Mouse (Mus musculus): ENCODE results near the gene Zfp626. TPM values are rescaled to one million over a fixed set of nuclear protein-coding genes. Genes with fewer than 3 reads are reported as not detected.
"Not testable (repeated sequence)": the region's sequence is repeated elsewhere in the genome, so short reads cannot be mapped to it uniquely, and the experiment has no call there.

Zfp626 gene
- polyA plus RNA-seq, 1 experiment, result 6.3 TPM

DNA sequence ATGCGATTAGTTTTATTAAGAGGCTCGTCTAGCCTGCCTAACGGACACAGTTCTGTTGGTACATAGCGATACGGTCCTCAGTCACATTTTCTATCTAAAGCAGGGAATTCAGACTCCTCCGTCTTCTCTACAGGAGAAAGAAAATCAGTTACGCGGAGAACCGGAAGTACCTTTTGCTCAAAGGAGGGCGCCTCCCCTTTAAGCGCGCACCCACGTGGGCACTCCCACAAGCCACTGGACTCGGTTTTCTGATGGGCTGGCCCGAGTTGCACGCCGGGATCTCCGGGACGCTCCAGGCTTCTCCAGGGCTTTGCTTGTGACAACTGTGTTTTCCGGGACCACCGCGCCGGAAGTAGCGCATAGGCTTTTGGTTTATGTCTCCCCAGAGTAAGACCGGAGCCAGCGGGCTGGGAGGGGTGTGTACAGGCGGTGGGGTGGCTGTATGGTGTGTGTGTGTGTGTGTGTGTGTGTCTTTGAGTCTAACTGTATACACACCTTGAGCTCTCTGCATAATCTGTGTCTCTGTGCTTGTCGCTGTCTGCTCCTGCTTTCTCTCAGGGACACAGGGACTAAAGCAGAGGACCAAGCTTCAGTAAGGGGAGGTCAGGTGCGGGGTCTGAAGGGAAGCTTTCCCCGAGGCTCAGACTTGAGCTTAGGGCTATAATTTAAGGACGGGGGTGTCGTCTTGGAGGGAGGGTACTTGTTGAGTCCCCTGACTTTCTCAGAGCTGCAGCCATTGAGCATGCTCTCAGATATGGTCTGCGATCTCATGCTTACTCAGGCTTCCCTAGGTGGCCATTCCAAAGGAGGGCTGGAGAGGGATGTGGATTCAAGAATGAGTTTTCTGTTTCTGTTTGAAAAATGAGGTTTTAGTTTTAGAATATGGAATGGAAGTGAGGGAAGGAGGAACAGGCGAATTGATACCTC is 31.6 kb downstream of the Zfp626 start, which contains the start of gene Zfp59:
Zfp59 (plus strand) TSS at position 285 of the 927 bp plus-strand sequence.
- no peaks in the 10 kb centered on the region for H3K36me3 ChIP-seq (ENCODE audit: control insufficient read depth, insufficient read depth, low read length)
- peak; percentile 64; the same call in 1 of the 2 replicates for TF ChIP-seq POLR2A (IDR thresholded peaks at IDR 0.05; ENCODE audit: control insufficient read depth, low read depth, low read length)
- no peak for TF ChIP-seq CTCF (IDR thresholded peaks at IDR 0.05; ENCODE audit: control insufficient read depth, insufficient read depth, insufficient replicate concordance, low read depth, low read length)

DNA sequence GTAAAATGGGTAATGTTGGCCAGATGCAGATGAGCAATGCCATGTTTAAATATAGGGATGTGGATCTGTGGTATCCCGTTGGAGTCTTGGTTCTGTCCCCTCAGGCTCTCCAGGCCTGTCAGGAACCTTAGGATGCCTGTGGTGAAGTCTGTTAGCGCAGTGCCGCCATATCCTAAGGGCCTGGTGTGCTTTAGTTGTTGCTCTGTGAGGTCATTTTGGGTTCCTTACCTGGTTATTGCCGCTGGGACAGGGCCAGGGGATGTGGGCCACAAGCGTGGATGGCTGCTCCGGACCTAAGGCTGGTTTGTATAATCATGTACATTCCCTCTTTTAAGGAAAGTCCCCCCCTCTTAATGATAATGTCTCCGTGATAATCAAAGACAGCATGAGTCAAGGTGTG is 32.6 kb downstream of the Zfp626 start:
- H3K36me3 ChIP-seq (ENCODE audit: control insufficient read depth, insufficient read depth, low read length), result no peaks in the 10 kb centered on the region
- H3K27ac ChIP-seq (ENCODE audit: control insufficient read depth, insufficient read depth, low read depth, low read length), result no peak overlapping the region
- TF ChIP-seq POLR2A (IDR thresholded peaks at IDR 0.05; ENCODE audit: control insufficient read depth, low read depth, low read length), result no peak
- TF ChIP-seq CTCF (IDR thresholded peaks at IDR 0.05; ENCODE audit: control insufficient read depth, insufficient read depth, insufficient replicate concordance, low read depth, low read length), result no peak
- no peak overlapping the region for H3K4me3 ChIP-seq (ENCODE audit: control insufficient read depth, low read depth, low read length)
- H3K4me1 ChIP-seq (ENCODE audit: control insufficient read depth, insufficient read depth, low read length), result peaks cover 8% of the 10 kb centered on the region
- H3K27me3 ChIP-seq (ENCODE audit: control insufficient read depth, insufficient read depth, low read length), result no peaks in the 10 kb centered on the region

More for the DNA sequence above, 31.6 kb downstream of the Zfp626 start, which contains the start of gene Zfp59:
- Histone ChIP-seq H3K27me3 (ENCODE audit: control insufficient read depth, insufficient read depth, low read length) (no peaks in the 10 kb centered on the region), H3K4me3 (ENCODE audit: control insufficient read depth, low read depth, low read length) (peak within 1 kb of the TSS; percentile 85), H3K27ac (ENCODE audit: control insufficient read depth, insufficient read depth, low read depth, low read length) (peak within 1 kb of the TSS; percentile 95), H3K4me1 (ENCODE audit: control insufficient read depth, insufficient read depth, low read length) (peaks cover 8% of the 10 kb centered on the region)

DNA sequence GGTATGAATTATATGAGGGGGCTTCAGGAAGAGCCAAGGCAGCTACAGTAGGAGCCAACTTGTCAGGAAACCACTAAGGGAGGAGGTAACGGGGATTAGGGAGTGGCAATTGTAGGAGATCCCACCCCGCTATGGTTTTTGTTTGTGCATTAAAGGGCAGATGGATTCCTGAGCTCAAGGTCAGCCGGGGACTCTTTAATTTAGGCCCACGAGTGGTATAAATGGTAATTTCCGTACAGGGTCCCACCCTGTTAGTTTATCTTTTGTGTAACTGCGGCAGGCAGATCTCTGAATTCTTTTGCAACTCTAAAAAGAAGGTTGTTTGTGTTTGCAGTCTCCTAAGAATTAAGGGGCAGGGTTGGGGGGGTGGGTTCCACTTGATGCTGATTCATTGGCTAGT is 33.1 kb downstream of the Zfp626 start:
- TF ChIP-seq POLR2A (IDR thresholded peaks at IDR 0.05; ENCODE audit: control insufficient read depth, low read depth, low read length) (no peak), CTCF (IDR thresholded peaks at IDR 0.05; ENCODE audit: control insufficient read depth, insufficient read depth, insufficient replicate concordance, low read depth, low read length) (no peak)
- Histone ChIP-seq H3K4me1 (ENCODE audit: control insufficient read depth, insufficient read depth, low read length) (peaks cover 8% of the 10 kb centered on the region), H3K27me3 (ENCODE audit: control insufficient read depth, insufficient read depth, low read length) (no peaks in the 10 kb centered on the region), H3K36me3 (ENCODE audit: control insufficient read depth, insufficient read depth, low read length) (no peaks in the 10 kb centered on the region; the same call in 1 of the 2 replicates), H3K27ac (ENCODE audit: control insufficient read depth, insufficient read depth, low read depth, low read length) (no peak overlapping the region), H3K4me3 (ENCODE audit: control insufficient read depth, low read depth, low read length) (no peak overlapping the region)

DNA sequence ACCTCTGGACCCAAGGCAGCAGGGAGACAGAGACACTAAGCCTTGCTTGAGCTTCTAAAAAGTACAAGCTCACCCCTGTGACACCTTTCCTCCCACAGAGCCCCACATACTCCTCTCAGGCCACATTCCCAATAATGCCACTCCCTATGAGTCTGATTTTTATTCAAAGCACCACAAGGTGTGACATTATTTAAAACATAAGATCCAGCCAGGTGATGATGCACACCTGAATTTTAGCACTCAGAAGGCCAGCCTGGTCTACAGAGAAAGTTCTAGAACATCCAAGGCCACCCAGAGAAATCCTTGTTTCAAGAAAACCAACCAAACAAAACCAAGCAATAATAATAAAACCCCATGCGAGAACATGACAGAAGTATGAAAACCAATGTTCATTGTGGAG is 50.2 kb downstream of the Zfp626 start, which contains the start of gene Zfp607a:
Zfp607a (plus strand) TSS at position 301 of the 400 bp plus-strand sequence.
- no peaks in the 10 kb centered on the region for H3K27me3 ChIP-seq (ENCODE audit: control insufficient read depth, insufficient read depth, low read length)
- H3K4me3 ChIP-seq (ENCODE audit: control insufficient read depth, low read depth, low read length), result no peak within 1 kb of the TSS
- no peak for TF ChIP-seq CTCF (IDR thresholded peaks at IDR 0.05; ENCODE audit: control insufficient read depth, insufficient read depth, insufficient replicate concordance, low read depth, low read length)
- no peak for TF ChIP-seq POLR2A (IDR thresholded peaks at IDR 0.05; ENCODE audit: control insufficient read depth, low read depth, low read length)
- no peak within 1 kb of the TSS for H3K27ac ChIP-seq (ENCODE audit: control insufficient read depth, insufficient read depth, low read depth, low read length)
- H3K36me3 ChIP-seq (ENCODE audit: control insufficient read depth, insufficient read depth, low read length), result no peaks in the 10 kb centered on the region; the same call in 1 of the 2 replicates
- peaks cover 5% of the 10 kb centered on the region for H3K4me1 ChIP-seq (ENCODE audit: control insufficient read depth, insufficient read depth, low read length)

DNA sequence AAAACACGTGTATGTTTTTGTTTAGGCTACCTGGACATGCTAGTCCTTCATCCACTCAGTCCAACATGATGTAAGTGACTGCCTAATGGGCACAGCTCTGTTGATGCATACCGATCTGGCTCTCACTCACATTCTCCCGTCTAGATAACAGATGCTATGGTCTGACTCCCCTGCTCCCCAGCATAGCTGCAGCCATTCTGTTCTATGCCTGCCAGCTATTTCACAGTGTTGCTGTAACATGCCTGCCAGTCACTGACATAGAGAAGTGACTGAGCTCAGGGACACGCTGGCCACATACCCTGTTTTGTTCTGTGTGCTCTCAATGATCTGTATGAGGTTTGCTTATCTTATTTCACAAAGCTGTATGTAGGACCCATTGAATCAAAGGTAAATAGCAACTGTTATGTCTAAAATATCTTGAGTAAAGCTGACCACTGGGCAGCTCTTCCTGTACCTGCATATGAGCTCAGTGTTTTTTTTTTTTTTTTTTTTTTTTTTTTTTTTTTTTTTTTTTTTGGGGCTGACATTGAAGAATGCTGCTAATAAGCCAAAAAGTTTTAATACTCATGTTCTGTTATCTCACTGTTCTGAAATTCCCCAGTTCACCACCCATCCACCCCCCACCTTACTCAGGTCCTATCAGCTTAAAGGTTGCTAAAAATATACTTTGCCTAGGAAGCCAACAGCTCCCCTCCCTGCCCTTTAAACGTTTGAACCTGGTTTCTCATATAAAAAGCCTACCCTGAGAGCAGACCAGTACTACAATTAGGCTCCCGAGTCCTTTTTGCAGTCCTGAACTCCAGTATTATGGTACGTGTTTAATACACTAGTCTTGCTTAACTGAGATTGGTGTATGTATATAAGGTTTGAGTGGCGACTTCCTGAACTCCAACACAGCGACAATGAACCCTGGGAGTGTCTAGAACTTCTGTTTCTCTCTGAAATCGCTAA is 52.6 kb downstream of the Zfp626 start:
- Histone ChIP-seq H3K36me3 (ENCODE audit: control insufficient read depth, insufficient read depth, low read length) (no peaks in the 10 kb centered on the region), H3K27ac (ENCODE audit: control insufficient read depth, insufficient read depth, low read depth, low read length) (peak overlapping the region; percentile 54; the same call in 1 of the 2 replicates), H3K4me1 (ENCODE audit: control insufficient read depth, insufficient read depth, low read length) (peaks cover 5% of the 10 kb centered on the region), H3K27me3 (ENCODE audit: control insufficient read depth, insufficient read depth, low read length) (no peaks in the 10 kb centered on the region), H3K4me3 (ENCODE audit: control insufficient read depth, low read depth, low read length) (peak overlapping the region; percentile 87; the same call in 1 of the 2 replicates)
- no peak for TF ChIP-seq CTCF (IDR thresholded peaks at IDR 0.05; ENCODE audit: control insufficient read depth, insufficient read depth, insufficient replicate concordance, low read depth, low read length)
- no peak for TF ChIP-seq POLR2A (IDR thresholded peaks at IDR 0.05; ENCODE audit: control insufficient read depth, low read depth, low read length)

DNA sequence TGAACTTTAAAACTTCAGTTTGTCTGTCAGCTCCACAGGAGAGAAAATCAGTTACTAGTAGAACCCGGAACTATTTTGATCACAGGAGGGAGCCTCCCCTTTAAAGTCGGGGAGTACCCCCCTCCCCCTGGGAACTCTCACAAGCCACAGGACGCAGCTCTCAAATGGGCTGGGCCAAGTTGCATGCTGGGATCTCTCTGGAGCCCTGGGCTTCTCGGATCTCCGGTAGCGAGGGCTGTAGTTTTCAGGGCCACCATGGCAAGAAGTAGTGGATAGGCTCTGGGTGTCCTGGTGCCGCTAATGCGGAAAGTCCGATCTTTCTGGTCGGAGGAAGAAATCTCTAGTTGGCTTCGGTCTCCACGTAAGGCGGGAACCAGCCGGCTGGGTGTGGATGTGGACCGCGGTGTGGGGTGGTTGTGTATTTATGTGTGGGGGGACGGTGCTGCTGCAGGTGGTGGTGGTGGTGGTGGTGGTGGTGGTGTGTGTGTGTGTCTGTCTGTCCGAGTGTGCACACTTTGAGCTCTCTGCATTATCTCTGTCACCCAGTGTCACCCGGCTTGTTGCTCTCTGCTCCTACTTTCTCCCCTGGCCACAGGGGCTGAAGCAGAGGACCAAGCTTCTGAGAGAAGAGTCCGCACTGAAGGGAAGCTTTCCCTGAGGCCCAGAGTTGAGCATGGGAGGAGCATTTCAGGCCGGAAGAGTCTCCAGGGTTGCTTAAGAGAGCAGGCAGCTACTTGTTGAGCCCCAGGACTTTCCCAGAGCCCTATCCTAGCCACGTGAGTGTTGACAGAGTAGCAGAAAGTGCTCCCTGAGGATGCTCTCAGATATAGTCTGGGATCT is 53.6 kb downstream of the Zfp626 start:
- no peaks in the 10 kb centered on the region for H3K36me3 ChIP-seq (ENCODE audit: control insufficient read depth, insufficient read depth, low read length)
- TF ChIP-seq POLR2A (IDR thresholded peaks at IDR 0.05; ENCODE audit: control insufficient read depth, low read depth, low read length), result peak; percentile 50; the same call in 1 of the 2 replicates
- TF ChIP-seq CTCF (IDR thresholded peaks at IDR 0.05; ENCODE audit: control insufficient read depth, insufficient read depth, insufficient replicate concordance, low read depth, low read length), result no peak
- no peaks in the 10 kb centered on the region for H3K27me3 ChIP-seq (ENCODE audit: control insufficient read depth, insufficient read depth, low read length)
- peak overlapping the region; percentile 87 for H3K4me3 ChIP-seq (ENCODE audit: control insufficient read depth, low read depth, low read length)
- H3K4me1 ChIP-seq (ENCODE audit: control insufficient read depth, insufficient read depth, low read length), result peaks cover 5% of the 10 kb centered on the region
- H3K27ac ChIP-seq (ENCODE audit: control insufficient read depth, insufficient read depth, low read depth, low read length), result peak overlapping the region; percentile 54

DNA sequence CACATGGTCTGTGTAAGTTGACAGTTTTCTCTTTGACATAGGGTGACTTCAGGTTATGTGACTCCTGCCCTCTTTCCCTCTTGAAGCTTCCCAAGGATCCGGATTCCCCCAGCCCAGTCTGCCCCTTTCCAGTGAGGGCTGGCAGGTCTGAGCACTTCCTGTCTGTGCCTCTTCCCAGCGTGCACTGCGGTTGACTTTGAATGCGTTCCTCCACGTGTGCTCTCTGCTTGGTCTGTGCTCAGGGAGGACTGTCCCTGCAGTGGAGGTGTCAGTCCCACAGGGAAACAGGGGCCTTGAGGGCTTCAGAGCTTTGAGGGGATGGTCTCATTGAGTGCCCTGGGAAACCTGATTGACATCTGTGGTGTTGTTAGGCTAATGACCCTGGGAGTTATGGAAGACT is 55.6 kb downstream of the Zfp626 start:
- not testable (repeated sequence) for H3K27me3 ChIP-seq (ENCODE audit: control insufficient read depth, insufficient read depth, low read length); H3K27ac ChIP-seq (ENCODE audit: control insufficient read depth, insufficient read depth, low read depth, low read length); H3K36me3 ChIP-seq (ENCODE audit: control insufficient read depth, insufficient read depth, low read length); H3K4me1 ChIP-seq (ENCODE audit: control insufficient read depth, insufficient read depth, low read length)
- peak overlapping the region; percentile 59 for H3K4me3 ChIP-seq (ENCODE audit: control insufficient read depth, low read depth, low read length)

All from testis, adult 2 months (tissue).